Mouse (Mus musculus) CH12.LX (cell line): ENCODE measurements around the gene Cmip. TPM values are rescaled to one million over a fixed set of nuclear protein-coding genes. Genes with fewer than 3 reads are reported as not detected.

Experiments
- DNase-seq: peaks from one replicate; pipeline ENCODE4 v3.0.0-alpha.2; 2013; ENCODE audit errors: extremely low read depth
- H3K27ac ChIP-seq: 2 replicates; pipeline ENCODE4 v1.5.1; 2012; ENCODE audit warnings: low read depth, mild to moderate bottlenecking, control low read depth, moderate library complexity; ENCODE audit not compliant: insufficient read depth
- H3K27me3 ChIP-seq: replicated peaks from 2 replicates; pipeline ENCODE3; 2012; ENCODE audit warnings: inconsistent platforms
- H3K36me3 ChIP-seq, 2 experiments: replicated peaks in 1 of 2; 2 replicates each; pipeline versions ENCODE3 to v1.6.1; 2012; ENCODE audit warnings: inconsistent platforms in 1 of 2, low read length in 1 of 2, mild to moderate bottlenecking in 1 of 2, mixed read lengths in 1 of 2, moderate library complexity in 1 of 2; ENCODE audit not compliant: control insufficient read depth in 1 of 2, insufficient read depth in 1 of 2
- H3K4me1 ChIP-seq, 2 experiments: 2 replicates each; pipeline ENCODE4 v1.6.1; 2012; ENCODE audit warnings: inconsistent platforms in 1 of 2, moderate library complexity in 1 of 2; ENCODE audit not compliant: insufficient read depth in 2 of 2, control insufficient read depth in 1 of 2
- H3K4me2 ChIP-seq: 2 replicates; pipeline ENCODE4 v1.6.1; 2012; ENCODE audit warnings: low read depth, mild to moderate bottlenecking, control low read depth; ENCODE audit not compliant: poor library complexity, insufficient read depth, severe bottlenecking
- H3K4me3 ChIP-seq, 3 experiments: fragments of 150-350 bp in 1 of 3; sonication (generic) in 1 of 3; replicated peaks in 1 of 3; 2 replicates each; pipeline versions ENCODE3 to v1.5.1; 2011 to 2012; ENCODE audit warnings: low read depth in 2 of 3, low read length in 2 of 3, mild to moderate bottlenecking in 2 of 3, moderate library complexity in 2 of 3, control low read depth in 1 of 3, improper control_type of control experiment in 1 of 3, inconsistent platforms in 1 of 3, mixed read lengths in 1 of 3; ENCODE audit not compliant: poor library complexity in 1 of 3
- H3K79me2 ChIP-seq: replicated peaks from 2 replicates; pipeline ENCODE4 v1.6.1; 2012; ENCODE audit warnings: mild to moderate bottlenecking, moderate library complexity; ENCODE audit not compliant: control insufficient read depth, poor library complexity, insufficient read depth, severe bottlenecking; ENCODE audit errors: extremely low read depth
- H3K9ac ChIP-seq: 2 replicates; pipeline ENCODE4 v1.6.1; 2012; ENCODE audit warnings: low read depth, mild to moderate bottlenecking, control low read depth, moderate library complexity; ENCODE audit not compliant: insufficient read depth
- H3K9me3 ChIP-seq: replicated peaks from 2 replicates; pipeline ENCODE3; 2012; ENCODE audit warnings: low read length, inconsistent platforms, mixed read lengths
- ETS1 ChIP-seq: conservative IDR thresholded peaks from 2 replicates; pipeline ENCODE4 v1.6.1; 2012; ENCODE audit warnings: low read depth, mild to moderate bottlenecking, inconsistent platforms, low read length, improper control_type of control experiment, moderate library complexity
- HCFC1 ChIP-seq: IDR thresholded peaks from 2 replicates; pipeline ENCODE4 v1.6.1; 2012; ENCODE audit warnings: low read depth, mild to moderate bottlenecking, inconsistent platforms, low read length, improper control_type of control experiment
- MAFK ChIP-seq: IDR thresholded peaks from 2 replicates; pipeline ENCODE4 v1.6.1; 2011; ENCODE audit warnings: low read length, improper control_type of control experiment; ENCODE audit not compliant: insufficient replicate concordance
- MXI1 ChIP-seq: IDR thresholded peaks from 2 replicates; pipeline ENCODE4 v1.6.1; 2011; ENCODE audit warnings: mild to moderate bottlenecking, low read depth, low read length, improper control_type of control experiment
- NELFE ChIP-seq: IDR thresholded peaks from 2 replicates; pipeline ENCODE4 v1.6.1; 2011; ENCODE audit warnings: low read depth, low read length, improper control_type of control experiment
- NRF1 ChIP-seq: IDR thresholded peaks from 2 replicates; pipeline ENCODE4 v1.6.1; 2014; ENCODE audit warnings: low read depth, mild to moderate bottlenecking, inconsistent platforms, low read length, improper control_type of control experiment, moderate library complexity
- POLR2A ChIP-seq: IDR thresholded peaks from 2 replicates; pipeline ENCODE4 v1.6.1; 2011; ENCODE audit warnings: low read depth, mild to moderate bottlenecking, improper control_type of control experiment, low read length
- POLR2AphosphoS2 ChIP-seq: IDR thresholded peaks from 2 replicates; pipeline ENCODE4 v1.6.1; 2011; ENCODE audit warnings: low read depth, low read length, improper control_type of control experiment
- RCOR1 ChIP-seq: conservative IDR thresholded peaks from 2 replicates; pipeline ENCODE4 v1.6.1; 2012; ENCODE audit warnings: low read depth, mild to moderate bottlenecking, inconsistent platforms, low read length, improper control_type of control experiment
- SMC3 ChIP-seq: IDR thresholded peaks from 2 replicates; pipeline ENCODE4 v1.6.1; 2011; ENCODE audit warnings: low read depth, low read length, improper control_type of control experiment
- USF1 ChIP-seq: IDR thresholded peaks from 2 replicates; pipeline ENCODE4 v1.6.1; 2014; ENCODE audit warnings: low read depth, mild to moderate bottlenecking, inconsistent platforms, low read length, improper control_type of control experiment
- dilution Hi-C: fragments of 300-500 bp; cut with MboI; formaldehyde crosslinking; loops from 2 replicates; pipeline ENCODE4 v1.14.3; 2020; ENCODE audit warnings: low sequenced_read_pairs; ENCODE audit not compliant: extremely low pct_unique_long_range_greater_than_20kb, extremely low pct_ligation_motif_present
- in situ Hi-C: fragments of 300-500 bp; cut with MboI; formaldehyde crosslinking; loops from 3 replicates; pipeline ENCODE4 v1.14.3; 2019; ENCODE audit warnings: low sequenced_read_pairs, low pct_ligation_motif_present, low pct_unique_long_range_greater_than_20kb, mixed read lengths
- polyA plus RNA-seq: library from polyadenylated mRNA; unstranded; fragments of >175 nt; gene quantifications from 2 replicates; pipeline ENCODE4 v1.2.1, GENCODE M21; 2012; ENCODE audit warnings: low read depth; ENCODE audit not compliant: insufficient read length
- total RNA-seq, 2 experiments: library from RNA; depleted of rRNA; stranded (reverse); fragments of 300-350 nt in 1 of 2; fragments of >200 nt in 1 of 2; gene quantifications; 2 replicates each; pipeline ENCODE4 v1.2.3; 2012 to 2014

The Cmip gene
- total and polyA plus RNA-seq, 3 experiments, result 5.2 to 39.0 (median 16.5) TPM

GRCm38 (mm10) chr8:117451072-117451471 lies 194.2 kb downstream of the Cmip start:
- no peaks in the 10 kb centered on the region for H3K4me1 ChIP-seq
- H3K27me3 ChIP-seq, result no peaks in the 10 kb centered on the region
- peaks cover 70 to 96% of the 10 kb centered on the region in 2 experiments for H3K36me3 ChIP-seq
- TF ChIP-seq RCOR1 (no peak), USF1 (no peak), MAFK (no peak), POLR2AphosphoS2 (no peak), POLR2A (no peak), HCFC1 (no peak), ETS1 (no peak), MXI1 (no peak), NRF1 (no peak)
- H3K4me2 ChIP-seq, result no peak overlapping the region
- no peak for DNase-seq
- H3K27ac ChIP-seq, result no peak overlapping the region
- no peaks in the 10 kb centered on the region for H3K79me2 ChIP-seq
- H3K9me3 ChIP-seq, result no peaks in the 10 kb centered on the region
- no peak overlapping the region for H3K4me3 ChIP-seq
- in situ Hi-C loops, result no loop called here
- dilution Hi-C loops, result no loop called here
- H3K9ac ChIP-seq, result no peak overlapping the region

DNA sequence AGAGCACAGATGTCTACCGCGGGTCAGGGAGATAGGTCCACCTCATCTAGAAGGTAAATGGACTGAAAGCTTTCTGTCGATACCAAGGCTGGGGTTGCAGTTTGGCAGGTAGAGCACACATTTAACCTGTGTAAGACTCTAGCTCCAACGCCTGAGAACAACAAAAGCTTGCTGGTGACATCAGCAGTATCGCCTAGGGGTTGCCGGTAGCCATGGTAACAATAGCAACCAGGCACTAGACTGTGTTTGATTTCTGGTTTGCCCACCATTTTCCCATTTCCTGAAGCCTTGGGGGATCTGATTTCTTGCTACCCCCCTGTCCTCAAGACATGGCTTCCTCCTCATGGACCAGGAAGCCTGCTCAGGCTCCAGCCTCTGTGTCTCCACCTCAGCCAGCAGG lies 197.1 kb downstream of the Cmip start:
- H3K4me1 ChIP-seq, result no peaks in the 10 kb centered on the region
- DNase-seq, result no peak
- no peak overlapping the region for H3K27ac ChIP-seq
- no peak for TF ChIP-seq NELFE
- no peaks in the 10 kb centered on the region for H3K79me2 ChIP-seq
- H3K36me3 ChIP-seq, result peaks cover 64 to 98% of the 10 kb centered on the region in 2 experiments
- no peaks in the 10 kb centered on the region for H3K27me3 ChIP-seq
- H3K4me3 ChIP-seq, result no peak overlapping the region
- H3K4me2 ChIP-seq, result no peak overlapping the region
- no peak overlapping the region for H3K9ac ChIP-seq
- dilution Hi-C loops, result no loop called here
- H3K9me3 ChIP-seq, result no peaks in the 10 kb centered on the region
- in situ Hi-C loops, result no loop called here

GRCm38 (mm10) chr8:117454516-117455116 lies 197.8 kb downstream of the Cmip start:
- no peak for DNase-seq
- TF ChIP-seq SMC3, result no peak
- peaks cover 0 to under 1% of the 10 kb centered on the region in 2 experiments; a peak in 2 of 4 replicates for H3K4me1 ChIP-seq
- H3K9ac ChIP-seq, result no peak overlapping the region
- H3K27me3 ChIP-seq, result no peaks in the 10 kb centered on the region
- H3K36me3 ChIP-seq, result peaks cover 61 to 96% of the 10 kb centered on the region in 2 experiments
- H3K4me3 ChIP-seq, result no peak overlapping the region
- no peak overlapping the region for H3K4me2 ChIP-seq
- in situ Hi-C loops (no loop called here), dilution Hi-C loops (no loop called here)
- no peaks in the 10 kb centered on the region for H3K9me3 ChIP-seq
- no peak overlapping the region for H3K27ac ChIP-seq
- no peaks in the 10 kb centered on the region for H3K79me2 ChIP-seq
